Mouse (Mus musculus) CH12.LX (cell line): ENCODE data around the gene Zfp42.

ENCODE experiments used
- CTCF ChIP-seq, 2 experiments: IDR thresholded peaks in 1 of 2; conservative IDR thresholded peaks in 1 of 2; 2 replicates each; pipeline ENCODE4 v1.5.1; 2011 to 2012; ENCODE audit warnings: low read depth in 2 of 2, low read length in 2 of 2, improper control_type of control experiment in 1 of 2, inconsistent platforms in 1 of 2, mild to moderate bottlenecking in 1 of 2, moderate library complexity in 1 of 2
- EP300 ChIP-seq: IDR thresholded peaks from 2 replicates; pipeline ENCODE4 v1.6.1; 2011; ENCODE audit warnings: low read length, improper control_type of control experiment
- JUND ChIP-seq: conservative IDR thresholded peaks from 2 replicates; pipeline ENCODE4 v1.6.1; 2011; ENCODE audit warnings: low read depth, low read length, improper control_type of control experiment
- POLR2A ChIP-seq: IDR thresholded peaks from 2 replicates; pipeline ENCODE4 v1.6.1; 2011; ENCODE audit warnings: low read depth, mild to moderate bottlenecking, improper control_type of control experiment, low read length
- POLR2AphosphoS2 ChIP-seq: IDR thresholded peaks from 2 replicates; pipeline ENCODE4 v1.6.1; 2011; ENCODE audit warnings: low read depth, low read length, improper control_type of control experiment
- SIN3A ChIP-seq: IDR thresholded peaks from 2 replicates; pipeline ENCODE4 v1.6.1; 2012; ENCODE audit warnings: low read length, improper control_type of control experiment, inconsistent platforms
- TCF12 ChIP-seq: IDR thresholded peaks from 2 replicates; pipeline ENCODE4 v1.6.1; 2014; ENCODE audit warnings: low read depth, mild to moderate bottlenecking, inconsistent platforms, low read length, improper control_type of control experiment
- UBTF ChIP-seq: IDR thresholded peaks from 2 replicates; pipeline ENCODE4 v1.6.1; 2012; ENCODE audit warnings: low read depth, mild to moderate bottlenecking, inconsistent platforms, low read length, improper control_type of control experiment, moderate library complexity
- USF2 ChIP-seq: conservative IDR thresholded peaks from 2 replicates; pipeline ENCODE4 v1.6.1; 2011; ENCODE audit warnings: low read depth, low read length, improper control_type of control experiment

DNA sequence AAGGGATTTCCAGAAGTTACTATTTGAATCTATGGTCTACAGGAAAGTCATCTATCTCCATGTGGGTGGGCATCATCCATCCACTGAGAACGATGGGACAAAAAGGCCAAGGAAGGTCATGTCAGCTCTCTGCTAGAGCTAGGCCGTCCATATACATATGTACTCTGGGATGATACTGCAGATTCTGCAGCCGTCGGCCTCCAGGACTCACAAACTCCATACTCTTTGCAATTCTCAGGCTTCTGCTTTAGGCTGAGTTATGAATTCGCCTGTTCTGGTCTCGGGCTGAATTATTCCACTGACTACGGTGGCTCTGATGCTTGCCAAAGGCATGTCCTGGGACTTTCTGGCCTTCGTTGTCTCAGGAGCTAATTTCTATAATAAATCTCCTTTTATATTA is 58.1 kb downstream of the Zfp42 start:
- TF ChIP-seq USF2 (no peak), EP300 (no peak), POLR2A (no peak), CTCF (conservative IDR thresholded peaks at IDR 0.05 in 1 of 2, IDR thresholded peaks at IDR 0.05 in 1 of 2; ENCODE audit: low read depth in 2 of 2, low read length in 2 of 2) (no peak), TCF12 (no peak), SIN3A (no peak), JUND (no peak), POLR2AphosphoS2 (no peak), UBTF (no peak)
